Mouse (Mus musculus): ENCODE results near the gene Gm20388. TPM values are rescaled to one million over a fixed set of nuclear protein-coding genes. Genes with fewer than 3 reads are reported as not detected.

The Gm20388 gene
- polyA plus RNA-seq, 1 experiment from 2014 or later = not detected

GRCm38 (mm10) chr8:123780471-123780870 lies 3869.8 kb downstream of the Gm20388 start:
- H3K4me2 ChIP-seq (replicated peaks; ENCODE audit: low read depth) = no peak overlapping the region
- H3K27ac ChIP-seq (ENCODE audit: low read depth, low read length) = no peak overlapping the region
- H3K4me3 ChIP-seq (ENCODE audit: low read depth, low read length) = no peak overlapping the region
- WGBS = 61% methylated on average over 3 of the region's 3 CpGs
- no peaks in the 10 kb centered on the region for H3K27me3 ChIP-seq (replicated peaks; ENCODE audit: control insufficient read depth, insufficient read depth, low read length)
- H3K9me3 ChIP-seq (ENCODE audit: control insufficient read depth) = no peaks in the 10 kb centered on the region
- no peak for TF ChIP-seq CTCF (IDR thresholded peaks at IDR 0.05; ENCODE audit: low read depth)
- no peaks in the 10 kb centered on the region for H3K36me3 ChIP-seq (ENCODE audit: control insufficient read depth, insufficient read depth)
- no peak for ATAC-seq
- no peak overlapping the region for H3K9ac ChIP-seq (ENCODE audit: low read depth, low read length)
- peaks cover 4% of the 10 kb centered on the region; the same call in 1 of the 2 replicates for H3K4me1 ChIP-seq (replicated peaks; ENCODE audit: control insufficient read depth, insufficient read depth, low read length)

GRCm38 (mm10) chr8:123781256-123781655 lies 3870.6 kb downstream of the Gm20388 start:
- H3K9me3 ChIP-seq (ENCODE audit: control insufficient read depth) = no peaks in the 10 kb centered on the region
- no peaks in the 10 kb centered on the region for H3K27me3 ChIP-seq (replicated peaks; ENCODE audit: control insufficient read depth, insufficient read depth, low read length)
- H3K36me3 ChIP-seq (ENCODE audit: control insufficient read depth, insufficient read depth) = no peaks in the 10 kb centered on the region
- no peak overlapping the region for H3K4me2 ChIP-seq (replicated peaks; ENCODE audit: low read depth)
- ATAC-seq = peak; percentile 80
- peaks cover 4% of the 10 kb centered on the region; the same call in 1 of the 2 replicates for H3K4me1 ChIP-seq (replicated peaks; ENCODE audit: control insufficient read depth, insufficient read depth, low read length)
- H3K9ac ChIP-seq (ENCODE audit: low read depth, low read length) = no peak overlapping the region
- 22% methylated on average over 8 of the region's 8 CpGs for WGBS
- no peak overlapping the region for H3K27ac ChIP-seq (ENCODE audit: low read depth, low read length)
- no peak overlapping the region for H3K4me3 ChIP-seq (ENCODE audit: low read depth, low read length)
- TF ChIP-seq CTCF (IDR thresholded peaks at IDR 0.05; ENCODE audit: low read depth) = no peak

GRCm38 (mm10) chr8:123783525-123784249 lies 3873.0 kb downstream of the Gm20388 start:
- no peaks in the 10 kb centered on the region for H3K27me3 ChIP-seq (replicated peaks; ENCODE audit: control insufficient read depth, insufficient read depth, low read length)
- no peak overlapping the region for H3K4me3 ChIP-seq (ENCODE audit: low read depth, low read length)
- H3K4me1 ChIP-seq (replicated peaks; ENCODE audit: control insufficient read depth, insufficient read depth, low read length) = peaks cover 4% of the 10 kb centered on the region; the same call in 1 of the 2 replicates
- H3K27ac ChIP-seq (ENCODE audit: low read depth, low read length) = no peak overlapping the region
- no peak overlapping the region for H3K4me2 ChIP-seq (replicated peaks; ENCODE audit: low read depth)
- 7% methylated on average over 6 of the region's 6 CpGs for WGBS
- H3K36me3 ChIP-seq (ENCODE audit: control insufficient read depth, insufficient read depth) = no peaks in the 10 kb centered on the region
- TF ChIP-seq CTCF (IDR thresholded peaks at IDR 0.05; ENCODE audit: low read depth) = peak; percentile 97
- peak; percentile 59 for ATAC-seq
- no peak overlapping the region for H3K9ac ChIP-seq (ENCODE audit: low read depth, low read length)
- H3K9me3 ChIP-seq (ENCODE audit: control insufficient read depth) = no peaks in the 10 kb centered on the region

- ATAC-seq = no peak
- no peaks in the 10 kb centered on the region for H3K27me3 ChIP-seq (replicated peaks; ENCODE audit: control insufficient read depth, insufficient read depth, low read length)
- no peaks in the 10 kb centered on the region for H3K36me3 ChIP-seq (ENCODE audit: control insufficient read depth, insufficient read depth)
- no peak overlapping the region for H3K9ac ChIP-seq (ENCODE audit: low read depth, low read length)
- H3K9me3 ChIP-seq (ENCODE audit: control insufficient read depth) = no peaks in the 10 kb centered on the region
- WGBS = 77% methylated on average over 6 of the region's 6 CpGs
- H3K4me3 ChIP-seq (ENCODE audit: low read depth, low read length) = no peak overlapping the region
- TF ChIP-seq CTCF (IDR thresholded peaks at IDR 0.05; ENCODE audit: low read depth) = no peak
- H3K27ac ChIP-seq (ENCODE audit: low read depth, low read length) = no peak overlapping the region
- H3K4me1 ChIP-seq (replicated peaks; ENCODE audit: control insufficient read depth, insufficient read depth, low read length) = no peaks in the 10 kb centered on the region
- no peak overlapping the region for H3K4me2 ChIP-seq (replicated peaks; ENCODE audit: low read depth)
Measured at GRCm38 (mm10) chr8:123786166-123786565, 3875.5 kb downstream of the Gm20388 start.

GRCm38 (mm10) chr8:123786644-123787043 lies 3876.0 kb downstream of the Gm20388 start:
- Histone ChIP-seq H3K27ac (ENCODE audit: low read depth, low read length) (no peak overlapping the region), H3K4me2 (replicated peaks; ENCODE audit: low read depth) (no peak overlapping the region), H3K36me3 (ENCODE audit: control insufficient read depth, insufficient read depth) (no peaks in the 10 kb centered on the region), H3K27me3 (replicated peaks; ENCODE audit: control insufficient read depth, insufficient read depth, low read length) (no peaks in the 10 kb centered on the region), H3K9me3 (ENCODE audit: control insufficient read depth) (no peaks in the 10 kb centered on the region), H3K4me3 (ENCODE audit: low read depth, low read length) (no peak overlapping the region), H3K4me1 (replicated peaks; ENCODE audit: control insufficient read depth, insufficient read depth, low read length) (no peaks in the 10 kb centered on the region), H3K9ac (ENCODE audit: low read depth, low read length) (no peak overlapping the region)
- WGBS = 80% methylated on average over 6 of the region's 6 CpGs
- no peak for ATAC-seq
- no peak for TF ChIP-seq CTCF (IDR thresholded peaks at IDR 0.05; ENCODE audit: low read depth)

GRCm38 (mm10) chr8:123787254-123787897 lies 3876.7 kb downstream of the Gm20388 start:
- WGBS = 30% methylated on average over 21 of the region's 21 CpGs
- Histone ChIP-seq H3K9ac (ENCODE audit: low read depth, low read length) (no peak overlapping the region), H3K36me3 (ENCODE audit: control insufficient read depth, insufficient read depth) (no peaks in the 10 kb centered on the region), H3K27me3 (replicated peaks; ENCODE audit: control insufficient read depth, insufficient read depth, low read length) (no peaks in the 10 kb centered on the region), H3K4me3 (ENCODE audit: low read depth, low read length) (no peak overlapping the region), H3K9me3 (ENCODE audit: control insufficient read depth) (no peaks in the 10 kb centered on the region), H3K4me2 (replicated peaks; ENCODE audit: low read depth) (peak overlapping the region; percentile 41), H3K27ac (ENCODE audit: low read depth, low read length) (no peak overlapping the region), H3K4me1 (replicated peaks; ENCODE audit: control insufficient read depth, insufficient read depth, low read length) (no peaks in the 10 kb centered on the region)
- TF ChIP-seq CTCF (IDR thresholded peaks at IDR 0.05; ENCODE audit: low read depth) = no peak
- ATAC-seq = peak; percentile 68
